In the genomic region with DNA sequence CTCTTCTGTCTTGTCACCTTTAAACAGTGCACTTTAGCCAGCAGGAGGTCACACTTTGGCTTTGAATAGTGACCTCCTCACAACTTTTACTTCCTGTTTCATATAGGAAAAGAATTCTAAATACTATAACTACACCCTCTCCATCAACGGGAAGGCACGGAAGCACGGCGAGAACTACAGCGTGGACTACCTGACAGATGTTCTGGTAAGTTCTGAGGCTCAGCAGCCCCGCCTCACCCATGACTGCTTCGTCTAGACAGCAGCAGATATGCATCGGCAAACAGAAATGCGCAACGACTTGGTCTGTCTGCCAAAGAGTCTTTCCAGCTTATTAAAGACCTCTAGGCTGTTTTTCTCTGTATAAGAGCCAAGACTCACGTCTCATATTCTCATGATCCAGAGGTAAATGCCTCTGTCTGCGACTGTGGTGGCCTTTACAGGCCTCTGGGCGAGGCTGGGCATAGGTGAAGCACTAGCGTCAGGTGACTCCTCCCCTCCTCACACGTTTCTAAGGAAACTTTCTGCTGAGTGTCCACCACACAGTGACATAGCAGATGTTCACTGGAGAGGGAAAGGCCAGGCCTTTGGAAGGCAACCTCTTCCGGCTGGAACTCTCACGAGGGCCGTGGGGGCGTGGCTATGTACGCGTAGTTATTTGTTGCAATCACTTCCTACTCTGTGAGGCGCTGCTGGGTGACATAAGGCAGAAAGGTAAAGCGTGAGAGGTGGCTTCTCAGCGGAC, we compare ENCODE assay signal across 1 mouse cellular context.
TF ChIP-seq lines count a peak whose summit lies in the region.

No protein-coding gene starts in this region.

TF ChIP-seq in CH12.LX, 34 proteins besides CTCF, POLR2A, EP300 and RAD21 (continued from another document):
- TF ChIP-seq POLR2AphosphoS2 (IDR thresholded peaks at IDR 0.05; ENCODE audit: low read depth, low read length): no peak
- TF ChIP-seq JUN (IDR thresholded peaks at IDR 0.05; ENCODE audit: insufficient read depth, low read depth, low read length): no peak
- TF ChIP-seq USF1 (IDR thresholded peaks at IDR 0.05; ENCODE audit: low read depth, low read length): no peak
- TF ChIP-seq NRF1 (IDR thresholded peaks at IDR 0.05; ENCODE audit: low read depth, low read length): no peak
- TF ChIP-seq ZKSCAN1 (IDR thresholded peaks at IDR 0.05; ENCODE audit: borderline replicate concordance, low read depth, low read length): no peak
- no peak for TF ChIP-seq RCOR1 (conservative IDR thresholded peaks at IDR 0.05; ENCODE audit: low read depth, low read length)
- TF ChIP-seq JUND (conservative IDR thresholded peaks at IDR 0.05; ENCODE audit: low read depth, low read length): no peak
- TF ChIP-seq ELF1 (IDR thresholded peaks at IDR 0.05; ENCODE audit: low read depth, low read length): peak; percentile 88
- peak; percentile 93 for TF ChIP-seq BHLHE40 (IDR thresholded peaks at IDR 0.05; ENCODE audit: low read depth, low read length)
- 0 out of 2 replicates have a peak, but pooled peaks have one; percentile 17 for TF ChIP-seq IRF4 (IDR thresholded peaks at IDR 0.05; ENCODE audit: low read depth, low read length)
- no peak for TF ChIP-seq KAT2A (IDR thresholded peaks at IDR 0.05; ENCODE audit: insufficient replicate concordance, low read length)
- peak; percentile 57; the same call in 1 of the 2 replicates for TF ChIP-seq CHD2 (IDR thresholded peaks at IDR 0.05; ENCODE audit: low read length)
- no peak for TF ChIP-seq ZMIZ1 (IDR thresholded peaks at IDR 0.05; ENCODE audit: low read depth, low read length)
- peak; percentile 81 for TF ChIP-seq ETS1 (conservative IDR thresholded peaks at IDR 0.05; ENCODE audit: low read depth, low read length)
- TF ChIP-seq MAZ (IDR thresholded peaks at IDR 0.05; ENCODE audit: low read depth, low read length): no peak
- TF ChIP-seq TCF12 (IDR thresholded peaks at IDR 0.05; ENCODE audit: low read depth, low read length): peak; percentile 65
- TF ChIP-seq MAFK (IDR thresholded peaks at IDR 0.05; ENCODE audit: insufficient replicate concordance, low read length): no peak
- no peak for TF ChIP-seq USF2 (conservative IDR thresholded peaks at IDR 0.05; ENCODE audit: low read depth, low read length)
- TF ChIP-seq TBP (conservative IDR thresholded peaks at IDR 0.05; ENCODE audit: low read depth, low read length): peak; percentile 28; the same call in 1 of the 2 replicates
- no peak for TF ChIP-seq SMC3 (IDR thresholded peaks at IDR 0.05; ENCODE audit: low read depth, low read length)
- peak; percentile 60 for TF ChIP-seq MYC (IDR thresholded peaks at IDR 0.05; ENCODE audit: low read depth, low read length)
- no peak for TF ChIP-seq UBTF (IDR thresholded peaks at IDR 0.05; ENCODE audit: low read depth, low read length)
- TF ChIP-seq E2F4 (IDR thresholded peaks at IDR 0.05; ENCODE audit: insufficient replicate concordance, low read depth, low read length): no peak
- TF ChIP-seq MEF2A (IDR thresholded peaks at IDR 0.05; ENCODE audit: borderline replicate concordance, low read depth, low read length): peak; percentile 34; the same call in 1 of the 2 replicates
- TF ChIP-seq MXI1 (IDR thresholded peaks at IDR 0.05; ENCODE audit: low read depth, low read length): peak; percentile 48
- no peak for TF ChIP-seq CHD1 (IDR thresholded peaks at IDR 0.05; ENCODE audit: low read depth, low read length)
- TF ChIP-seq NELFE (IDR thresholded peaks at IDR 0.05; ENCODE audit: low read depth, low read length): no peak; the same call in 1 of the 2 replicates
- TF ChIP-seq PAX5 (IDR thresholded peaks at IDR 0.05; ENCODE audit: low read length): no peak
